Mouse (Mus musculus): ENCODE data around the gene Slc25a41. TPM values are rescaled to one million over a fixed set of nuclear protein-coding genes. Genes with fewer than 3 reads are reported as not detected.
A peak's percentile ranks its signal among the peaks of the same experiment; 100 is the strongest.

The Slc25a41 gene
- polyA plus RNA-seq, 1 experiment from 2014 or later, result not detected

DNA sequence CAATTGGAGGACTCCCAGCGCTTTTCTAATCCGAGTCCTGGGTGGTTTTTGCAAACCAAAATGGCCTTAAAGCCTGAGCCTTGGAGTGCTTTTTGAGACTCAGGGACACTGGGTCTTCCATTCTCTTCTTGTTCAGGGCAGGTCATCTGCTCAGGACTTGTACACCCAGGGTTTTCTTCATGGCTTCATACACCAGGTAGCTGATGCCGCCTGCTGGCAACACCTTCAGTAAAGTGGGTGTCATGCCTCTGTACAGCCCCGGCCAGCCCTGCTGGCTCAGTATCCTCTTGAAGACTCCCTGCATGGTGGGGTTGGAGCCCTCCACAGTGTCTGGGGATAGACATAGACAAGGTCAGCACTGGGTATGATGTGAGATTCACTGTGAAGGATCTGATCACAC, 8.6 kb downstream of the Slc25a41 start:
- Histone ChIP-seq H3K9ac (no peak overlapping the region), H3K27ac (replicated peaks) (0 out of 2 replicates have a peak overlapping the region, but pooled peaks have one; percentile 86), H3K4me2 (peak overlapping the region; percentile 65; the same call in 1 of the 2 replicates), H3K4me1 (replicated peaks) (peaks cover 29% of the 10 kb centered on the region), H3K4me3 (no peak overlapping the region; the same call in 1 of the 2 replicates), H3K27me3 (no peaks in the 10 kb centered on the region), H3K36me3 (peaks cover 4% of the 10 kb centered on the region), H3K9me3 (no peaks in the 10 kb centered on the region)
- no peak for ATAC-seq (ENCODE audit: low FRiP score, low read depth)
- 90% methylated on average over 4 of the region's 4 CpGs for WGBS

DNA sequence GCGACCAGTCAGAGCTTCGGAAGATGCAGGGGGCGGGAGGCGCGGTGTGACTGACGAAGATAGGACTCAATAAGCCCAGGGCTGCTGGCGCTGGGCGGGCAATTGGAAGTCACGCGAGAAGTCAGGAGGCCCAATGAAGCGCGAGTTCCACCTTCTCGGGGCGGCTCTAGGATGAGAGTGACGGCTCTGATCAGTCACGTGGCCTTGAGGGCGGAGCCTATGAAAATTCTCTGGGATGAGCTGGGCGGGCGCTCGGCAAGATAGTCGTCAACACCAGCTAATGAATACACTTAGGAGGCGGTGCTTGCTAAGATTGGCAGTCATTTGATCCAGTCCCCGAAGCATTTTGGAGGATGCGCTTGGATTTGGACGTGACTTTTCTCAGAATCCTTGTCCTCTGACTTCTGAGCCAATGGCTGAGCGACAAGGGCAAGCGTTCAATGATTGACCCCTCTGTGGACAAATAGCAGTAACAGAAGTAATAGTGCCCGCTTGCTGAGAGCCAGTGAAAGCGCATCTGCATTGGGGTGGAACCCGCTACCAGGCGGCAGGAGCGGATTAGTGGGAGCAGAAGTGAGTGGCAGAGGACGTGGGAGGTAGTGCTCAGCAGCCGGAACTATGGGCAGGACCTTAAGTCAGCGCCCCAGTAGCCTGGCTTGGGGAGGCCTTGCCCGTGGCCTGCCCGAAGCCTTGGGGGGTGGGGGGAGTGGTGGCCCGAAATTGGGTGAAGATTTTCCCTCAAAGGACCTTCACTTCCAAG, 9.6 kb downstream of the Slc25a41 start:
- H3K9ac ChIP-seq, result peak overlapping the region; percentile 22; the same call in 1 of the 2 replicates
- H3K4me2 ChIP-seq, result peak overlapping the region; percentile 65
- H3K36me3 ChIP-seq, result peaks cover 14% of the 10 kb centered on the region
- H3K27me3 ChIP-seq, result no peaks in the 10 kb centered on the region
- peak overlapping the region; percentile 85 for H3K4me3 ChIP-seq
- peaks cover 29% of the 10 kb centered on the region for H3K4me1 ChIP-seq (replicated peaks)
- peak; percentile 99 for ATAC-seq (ENCODE audit: low FRiP score, low read depth)
- under 1% methylated on average over 38 of the region's 38 CpGs for WGBS
- peak overlapping the region; percentile 86 for H3K27ac ChIP-seq (replicated peaks)
- no peaks in the 10 kb centered on the region for H3K9me3 ChIP-seq

DNA sequence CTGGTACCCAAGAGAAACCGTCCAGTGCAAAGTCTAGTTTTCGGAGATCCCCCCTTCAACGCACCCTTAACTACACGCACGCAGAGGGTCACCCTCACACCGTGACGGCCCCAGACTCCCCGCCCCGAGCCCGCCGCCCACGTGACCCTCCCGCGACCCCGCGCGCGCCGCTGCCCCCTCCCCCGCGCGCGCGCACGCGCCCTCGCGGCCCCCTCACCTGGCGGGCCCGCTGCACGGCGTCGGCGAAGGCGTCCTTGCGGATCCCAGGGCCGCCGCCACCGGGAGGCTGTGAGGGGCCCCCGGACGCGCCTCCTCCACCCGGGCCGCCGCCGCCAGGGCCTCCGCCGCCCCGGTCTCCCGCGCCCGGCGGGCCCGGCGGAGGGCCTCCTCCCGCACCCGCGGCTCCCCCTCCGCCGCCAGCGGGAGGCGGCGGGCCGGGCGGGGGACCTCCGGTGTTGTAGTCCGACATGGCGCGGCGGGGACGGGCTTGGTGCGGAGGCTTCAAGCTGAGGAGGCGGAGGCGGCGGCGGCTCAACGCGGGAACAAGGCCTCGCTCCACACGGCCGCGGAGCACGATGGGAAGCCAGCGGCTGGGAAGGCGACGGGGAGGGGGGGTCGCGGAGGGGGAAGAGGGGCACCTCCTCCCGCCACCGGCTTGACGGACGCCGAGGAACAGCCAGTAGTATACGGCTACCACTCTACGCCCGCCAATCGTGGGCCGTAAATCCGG, 10.4 kb downstream of the Slc25a41 start, which contains the start of gene Khsrp:
Gene Khsrp (minus strand): TSS at position 592 of the 730 bp plus-strand sequence.
- H3K4me2 ChIP-seq, result peak within 1 kb of the TSS; percentile 75
- no peak for ATAC-seq (ENCODE audit: low FRiP score, low read depth)
- H3K4me1 ChIP-seq (replicated peaks), result peaks cover 29% of the 10 kb centered on the region
- peak within 1 kb of the TSS; percentile 85 for H3K4me3 ChIP-seq
- H3K9me3 ChIP-seq, result no peaks in the 10 kb centered on the region
- H3K36me3 ChIP-seq, result peaks cover 22% of the 10 kb centered on the region
- WGBS, result 0% methylated on average over 82 of the region's 99 CpGs
- H3K27ac ChIP-seq (replicated peaks), result peak within 1 kb of the TSS; percentile 96
- peak within 1 kb of the TSS; percentile 97 for H3K9ac ChIP-seq
- H3K27me3 ChIP-seq, result no peaks in the 10 kb centered on the region

DNA sequence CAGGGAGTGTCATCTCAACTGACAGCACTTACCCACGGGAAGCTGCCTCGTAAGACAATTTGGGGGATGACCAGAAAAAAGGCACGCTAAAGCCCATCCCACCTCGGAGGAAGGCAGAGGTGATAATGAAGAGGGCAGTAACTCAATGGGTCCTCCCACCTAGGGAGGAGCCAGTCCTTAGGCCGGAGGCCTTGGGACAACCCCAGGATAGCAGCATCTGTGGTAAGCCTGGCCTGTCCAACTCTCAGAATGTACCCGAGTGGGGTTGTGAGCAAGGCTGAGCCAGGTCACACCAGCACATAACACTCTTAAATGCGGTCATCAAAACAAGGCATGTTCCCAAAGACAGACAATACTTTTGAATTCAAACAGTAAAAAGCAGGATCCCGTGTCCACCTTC, 11.8 kb downstream of the Slc25a41 start:
- WGBS, result 51% methylated on average over 8 of the region's 8 CpGs
- H3K4me3 ChIP-seq, result peak overlapping the region; percentile 85
- peaks cover 29% of the 10 kb centered on the region for H3K4me1 ChIP-seq (replicated peaks)
- peaks cover 36% of the 10 kb centered on the region for H3K36me3 ChIP-seq
- no peaks in the 10 kb centered on the region for H3K27me3 ChIP-seq
- ATAC-seq (ENCODE audit: low FRiP score, low read depth), result no peak
- H3K9ac ChIP-seq, result peak overlapping the region; percentile 97
- H3K27ac ChIP-seq (replicated peaks), result no peak overlapping the region
- H3K9me3 ChIP-seq, result no peaks in the 10 kb centered on the region
- peak overlapping the region; percentile 75 for H3K4me2 ChIP-seq

DNA sequence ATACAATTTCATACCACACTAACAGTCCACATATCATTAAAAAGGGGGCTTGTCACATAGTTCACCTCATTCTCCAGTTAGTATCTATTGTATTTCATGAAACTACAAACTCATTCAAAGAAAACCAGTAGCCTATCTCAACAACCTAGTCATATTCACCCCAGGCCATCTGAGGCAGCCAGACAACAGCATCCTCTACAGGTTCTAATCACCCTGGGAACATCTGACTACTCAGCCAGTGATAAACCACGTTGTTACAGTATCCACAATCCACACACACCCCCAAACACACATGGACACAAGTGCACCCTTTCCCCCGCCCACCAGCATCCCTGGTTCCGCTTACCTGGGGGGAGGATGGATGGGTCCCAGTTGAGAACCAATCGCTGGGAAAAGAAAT, 14.0 kb downstream of the Slc25a41 start:
- no peak overlapping the region for H3K4me3 ChIP-seq
- 91% methylated on average over 4 of the region's 4 CpGs for WGBS
- H3K9ac ChIP-seq, result no peak overlapping the region
- ATAC-seq (ENCODE audit: low FRiP score, low read depth), result no peak
- H3K4me2 ChIP-seq, result no peak overlapping the region
- H3K36me3 ChIP-seq, result peaks cover 58% of the 10 kb centered on the region
- no peaks in the 10 kb centered on the region for H3K27me3 ChIP-seq
- peaks cover 24% of the 10 kb centered on the region for H3K4me1 ChIP-seq (replicated peaks)
- no peaks in the 10 kb centered on the region for H3K9me3 ChIP-seq
- no peak overlapping the region for H3K27ac ChIP-seq (replicated peaks)

DNA sequence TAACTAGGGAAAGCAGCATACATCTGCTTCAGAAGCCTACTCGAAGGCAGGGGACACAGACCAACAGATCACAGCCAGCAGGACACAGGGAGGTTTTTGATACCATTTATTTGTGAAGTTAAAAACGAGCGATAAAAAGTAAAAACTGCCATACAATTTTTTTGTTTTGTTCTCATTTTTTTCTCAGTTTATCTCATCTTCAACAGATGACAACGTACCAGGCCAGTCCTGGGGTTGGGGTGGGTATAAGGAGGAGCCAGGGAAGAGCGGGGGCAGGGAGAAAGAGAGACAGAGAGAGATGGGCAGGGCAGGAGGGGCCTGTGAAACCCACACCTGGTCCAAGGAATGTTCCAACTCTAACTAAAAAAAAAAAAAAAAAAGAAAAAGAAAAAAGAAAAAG, 20.5 kb downstream of the Slc25a41 start:
- no peak overlapping the region for H3K4me3 ChIP-seq
- WGBS, result 89% methylated on average over 5 of the region's 5 CpGs
- H3K9ac ChIP-seq, result no peak overlapping the region
- H3K36me3 ChIP-seq, result peaks cover 44% of the 10 kb centered on the region
- no peak overlapping the region for H3K27ac ChIP-seq (replicated peaks)
- H3K27me3 ChIP-seq, result no peaks in the 10 kb centered on the region
- H3K4me1 ChIP-seq (replicated peaks), result no peaks in the 10 kb centered on the region
- H3K4me2 ChIP-seq, result no peak overlapping the region
- ATAC-seq (ENCODE audit: low FRiP score, low read depth), result no peak
- H3K9me3 ChIP-seq, result no peaks in the 10 kb centered on the region

DNA sequence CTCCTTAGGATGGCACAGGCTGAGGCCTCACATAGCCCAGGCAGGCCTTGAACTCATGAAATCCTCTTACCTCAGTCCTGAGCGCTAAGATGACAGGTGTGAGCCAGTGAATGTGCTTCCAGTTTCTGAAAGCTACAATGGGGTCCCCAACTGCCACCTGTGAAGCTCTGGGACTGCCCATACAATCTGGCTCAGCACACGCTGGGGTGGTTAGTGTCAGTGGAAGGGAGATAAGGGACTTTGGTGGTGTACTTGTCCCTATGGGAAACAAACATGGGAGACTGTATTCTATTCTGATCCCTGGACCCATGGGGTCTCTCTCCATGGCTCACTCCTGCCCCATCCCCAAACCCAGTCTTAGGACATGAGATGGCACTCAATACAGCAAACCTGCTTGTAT, 21.8 kb downstream of the Slc25a41 start:
- ATAC-seq (ENCODE audit: low FRiP score, low read depth), result no peak
- H3K9ac ChIP-seq, result no peak overlapping the region
- H3K9me3 ChIP-seq, result no peaks in the 10 kb centered on the region
- H3K27me3 ChIP-seq, result no peaks in the 10 kb centered on the region
- no peak overlapping the region for H3K27ac ChIP-seq (replicated peaks)
- WGBS, result 89% methylated on average over 2 of the region's 2 CpGs
- peaks cover 31% of the 10 kb centered on the region for H3K36me3 ChIP-seq
- H3K4me1 ChIP-seq (replicated peaks), result no peaks in the 10 kb centered on the region
- H3K4me2 ChIP-seq, result no peak overlapping the region
- no peak overlapping the region for H3K4me3 ChIP-seq

DNA sequence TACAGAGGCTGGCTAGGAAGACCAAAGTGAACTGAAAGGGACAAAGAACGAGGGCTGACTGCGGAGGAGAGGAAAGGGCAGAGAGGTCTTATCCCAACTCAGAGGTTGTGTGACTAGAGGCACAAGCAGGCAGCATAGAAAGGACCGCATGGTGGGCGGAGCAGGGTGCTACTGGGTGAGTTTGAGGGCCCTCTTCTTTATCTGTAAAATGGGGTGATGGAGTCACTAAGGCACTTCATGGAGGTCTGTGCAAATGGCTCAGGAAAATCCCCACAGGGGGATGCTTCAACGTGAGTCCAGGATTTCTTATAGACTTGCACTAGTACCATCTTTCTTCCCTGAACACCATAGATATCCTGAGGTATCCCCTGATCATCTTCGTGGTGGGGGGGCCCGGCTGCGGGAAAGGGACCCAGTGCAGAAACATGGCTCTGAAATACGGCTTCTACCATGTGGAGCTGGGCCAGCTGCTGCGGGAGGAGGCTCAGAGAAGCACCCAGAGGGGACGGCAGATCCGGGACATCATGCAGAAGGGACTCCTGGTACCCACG, 29.1 kb downstream of the Slc25a41 start:
- 74% methylated on average over 13 of the region's 13 CpGs for WGBS
- peak overlapping the region; percentile 77; the same call in 1 of the 2 replicates for H3K9ac ChIP-seq
- no peak for ATAC-seq (ENCODE audit: low FRiP score, low read depth)

DNA sequence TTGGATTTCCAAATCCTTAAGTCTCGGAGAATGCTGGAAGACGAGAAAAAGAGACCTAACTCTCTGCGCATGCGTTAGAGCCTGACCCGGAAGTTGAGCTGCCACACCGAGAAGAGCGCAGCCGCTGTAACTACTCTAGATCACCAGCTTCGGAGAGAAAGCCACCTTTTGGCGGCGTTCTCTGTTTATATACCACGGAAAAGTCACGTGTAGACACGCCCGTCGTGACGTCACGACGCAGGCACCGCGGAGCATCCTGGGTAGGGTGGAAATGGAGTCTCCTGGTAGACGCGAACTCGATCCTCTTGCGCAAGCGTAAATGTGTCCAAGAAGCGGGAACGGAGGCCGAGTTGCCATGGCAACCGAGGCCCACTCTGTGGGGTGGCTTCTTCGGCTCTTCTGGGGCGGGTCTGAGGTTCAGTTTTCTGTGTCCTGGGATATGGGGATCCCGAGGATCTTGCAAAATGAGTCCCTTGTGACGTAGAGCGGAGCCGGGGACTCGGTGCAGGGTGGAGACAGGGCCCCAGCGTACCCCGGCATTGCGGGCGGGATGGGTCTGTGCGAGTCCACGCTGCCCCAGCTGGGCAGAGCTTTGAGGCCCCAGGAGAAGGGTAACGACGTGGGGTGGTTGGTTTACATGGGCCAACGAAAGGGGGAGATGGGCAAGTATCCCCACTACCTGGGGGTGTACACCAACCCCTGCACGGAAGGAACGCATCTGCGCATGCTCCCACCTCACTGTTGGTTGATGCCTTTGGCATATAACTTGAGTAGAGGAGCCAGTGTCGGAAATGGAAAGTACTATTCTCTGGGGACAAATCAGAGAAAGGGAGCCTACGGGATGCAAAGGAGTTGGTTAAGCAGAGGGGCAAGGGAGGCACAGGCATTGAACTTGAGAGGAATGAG, 30.0 kb downstream of the Slc25a41 start, which contains the start of the genes Gtf2f1 and Gm17949:
Gene Gtf2f1 (minus strand): TSS at position 53 of the 906 bp plus-strand sequence.
Gene Gm17949 (plus strand): TSS at position 234 of the 906 bp plus-strand sequence.
- Histone ChIP-seq H3K9me3 (no peaks in the 10 kb centered on the region), H3K27ac (replicated peaks) (peak within 1 kb of the TSS; percentile 96), H3K9ac (peak within 1 kb of the TSS; percentile 77), H3K4me2 (peak within 1 kb of the TSS; percentile 87), H3K4me3 (peak within 1 kb of the TSS; percentile 63), H3K27me3 (no peaks in the 10 kb centered on the region), H3K36me3 (peaks cover 22% of the 10 kb centered on the region), H3K4me1 (replicated peaks) (peaks cover 21% of the 10 kb centered on the region)
- peak; percentile 94 for ATAC-seq (ENCODE audit: low FRiP score, low read depth)
- WGBS, result under 1% methylated on average over 51 of the region's 51 CpGs

More for the DNA sequence above, 29.1 kb downstream of the Slc25a41 start:
- H3K4me1 ChIP-seq (replicated peaks), result peaks cover 21% of the 10 kb centered on the region
- no peaks in the 10 kb centered on the region for H3K27me3 ChIP-seq
- peak overlapping the region; percentile 63 for H3K4me3 ChIP-seq
- H3K27ac ChIP-seq (replicated peaks), result peak overlapping the region; percentile 96
- H3K36me3 ChIP-seq, result peaks cover 14% of the 10 kb centered on the region
- H3K9me3 ChIP-seq, result no peaks in the 10 kb centered on the region
- peak overlapping the region; percentile 75 for H3K4me2 ChIP-seq

DNA sequence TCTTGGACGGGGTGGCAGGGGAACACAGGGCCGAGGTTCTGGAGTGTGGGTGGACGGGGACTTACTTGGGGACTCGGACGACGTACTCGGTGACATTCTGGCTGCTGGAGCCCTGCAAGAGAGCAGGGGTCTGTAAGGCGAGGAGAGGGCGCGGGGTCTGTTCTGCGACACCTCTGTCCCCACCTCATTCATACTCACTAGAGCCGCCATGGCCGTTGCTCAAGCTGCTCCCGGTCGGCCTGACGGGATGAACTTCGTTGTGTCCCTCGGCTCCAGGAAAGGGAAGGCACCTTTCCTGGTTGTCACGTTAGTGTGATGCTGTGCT, 30.6 kb downstream of the Slc25a41 start:
- peak overlapping the region; percentile 63 for H3K4me3 ChIP-seq
- peaks cover 27% of the 10 kb centered on the region for H3K36me3 ChIP-seq
- no peaks in the 10 kb centered on the region for H3K9me3 ChIP-seq
- H3K27ac ChIP-seq (replicated peaks), result peak overlapping the region; percentile 77
- under 1% methylated on average over 19 of the region's 19 CpGs for whole genome bisulfite sequencing
- ATAC-seq (ENCODE audit: low FRiP score, low read depth), result peak; percentile 57
- H3K4me1 ChIP-seq (replicated peaks), result peaks cover 21% of the 10 kb centered on the region
- peak overlapping the region; percentile 87 for H3K4me2 ChIP-seq
- peak overlapping the region; percentile 66 for H3K9ac ChIP-seq
- no peaks in the 10 kb centered on the region for H3K27me3 ChIP-seq

Measured in hindbrain, embryonic 15.5 days (tissue).